ENCODE assay signal across 23 mouse cellular contexts in genomic region chr5:57821099-57821498, GRCm38 (mm10).
DNase-seq lines count a peak whose midpoint lies in the region; ATAC-seq lines count a peak whose summit lies in the region.
"Had no signal": no experiment of that assay in that cellular context is flagged by ENCODE, and none has a peak within 500 bp of the region (broad histone marks: within the 10 kb centered on the region; RNA-seq: fewer than 3 reads in every experiment).

No protein-coding gene starts in this region.

- peaks cover 9% of the 10 kb centered on the region for H3K4me1 ChIP-seq in hindbrain, embryonic 15.5 days (replicated peaks)
- H3K4me1 ChIP-seq in hindbrain, embryonic 14.5 days (replicated peaks; ENCODE audit: control insufficient read depth, insufficient read depth, low read length): peaks cover 8% of the 10 kb centered on the region; the same call in 1 of the 2 replicates
- H3K4me1 ChIP-seq: forebrain, embryonic 12.5 days had no signal

- no peak overlapping the region for H3K4me3 ChIP-seq in hindbrain, embryonic 15.5 days
- H3K4me3 ChIP-seq in hindbrain, embryonic 14.5 days (replicated peaks; ENCODE audit: low read length): no peak overlapping the region
- H3K4me3 ChIP-seq: embryonic facial prominence, embryonic 13.5 days; forebrain, embryonic 12.5 days; gastrocnemius, adult 2 months; heart, embryonic 13.5 days had no signal

- 0 out of 2 replicates have a peak overlapping the region, but pooled peaks have one; percentile 34 for H3K27ac ChIP-seq in hindbrain, embryonic 15.5 days (replicated peaks)
- H3K27ac ChIP-seq in hindbrain, embryonic 14.5 days: no peak overlapping the region
- H3K27ac ChIP-seq: embryonic facial prominence, embryonic 13.5 days; forebrain, embryonic 12.5 days; gastrocnemius, adult 2 months; heart, embryonic 13.5 days had no signal

- H3K36me3 ChIP-seq in hindbrain, embryonic 15.5 days: no peaks in the 10 kb centered on the region
- H3K36me3 ChIP-seq in hindbrain, embryonic 14.5 days (replicated peaks; ENCODE audit: control insufficient read depth, insufficient read depth): no peaks in the 10 kb centered on the region
- H3K36me3 ChIP-seq: embryonic facial prominence, embryonic 13.5 days; forebrain, embryonic 12.5 days; G1E; heart, embryonic 13.5 days had no signal

- 79% methylated on average over 8 of the region's 8 CpGs for WGBS in hindbrain, embryonic 15.5 days
- 78% methylated on average over 8 of the region's 8 CpGs for WGBS in hindbrain, embryonic 14.5 days

- H3K4me2 ChIP-seq in hindbrain, embryonic 15.5 days: no peak overlapping the region
- H3K4me2 ChIP-seq in hindbrain, embryonic 14.5 days (replicated peaks): no peak overlapping the region
- H3K4me2 ChIP-seq: embryonic facial prominence, embryonic 13.5 days; forebrain, embryonic 12.5 days; heart, embryonic 13.5 days had no signal

- H3K9me3 ChIP-seq in hindbrain, embryonic 15.5 days: no peaks in the 10 kb centered on the region
- H3K9me3 ChIP-seq in hindbrain, embryonic 14.5 days (ENCODE audit: control insufficient read depth, low read length): no peaks in the 10 kb centered on the region
- H3K9me3 ChIP-seq: embryonic facial prominence, embryonic 13.5 days; forebrain, embryonic 12.5 days; G1E; heart, embryonic 13.5 days had no signal

- H3K9ac ChIP-seq in hindbrain, embryonic 15.5 days: no peak overlapping the region
- no peak overlapping the region for H3K9ac ChIP-seq in hindbrain, embryonic 14.5 days
- H3K9ac ChIP-seq: embryonic facial prominence, embryonic 13.5 days; forebrain, embryonic 12.5 days; heart, embryonic 13.5 days had no signal

- no peaks in the 10 kb centered on the region for H3K27me3 ChIP-seq in hindbrain, embryonic 15.5 days
- H3K27me3 ChIP-seq in hindbrain, embryonic 14.5 days (ENCODE audit: control insufficient read depth, insufficient read depth, low read length): no peaks in the 10 kb centered on the region
- H3K27me3 ChIP-seq: embryonic facial prominence, embryonic 13.5 days; forebrain, embryonic 12.5 days; heart, embryonic 13.5 days had no signal

- DNase-seq in frontal cortex, postnatal 10 days (ENCODE audit: low spot score in 2 of 2): no peak
- DNase-seq in hindbrain, embryonic 14.5 days (ENCODE audit: low spot score): no peak
- peak; percentile 12 for DNase-seq in brain, adult 2 months (ENCODE audit: low read depth, low spot score)
- DNase-seq in retina, postnatal 1 day: peak; percentile 54
- DNase-seq in cerebellum, adult 11 months: no peak
- DNase-seq: adrenal gland, adult 8-10 months; B cell, adult 2 months; cerebellum, adult 18-20 months; cerebellum, adult 9-11 months; cerebellum, postnatal 36 days; gastrocnemius, adult 2 months; gastrocnemius, postnatal 36 days; heart, adult 11 months; heart, postnatal 10 days; kidney, adult 11 months had no signal

- peak; percentile 18 for ATAC-seq in frontal cortex, adult (ENCODE audit: low TSS enrichment)
- ATAC-seq in hindbrain, embryonic 15.5 days (ENCODE audit: low FRiP score, low read depth): no peak
- ATAC-seq in hindbrain, embryonic 14.5 days (ENCODE audit: low FRiP score): no peak
- ATAC-seq: CD4-positive, CD25-positive, alpha-beta regulatory T cell, adult 4 months; forebrain, embryonic 16.5 days had no signal

Comparison
In these comparisons a context has a peak if more than half of its experiments do, and no peak if none do; other contexts are left out.
1. DNase-seq: peak in brain, adult 2 months (single experiment) and retina, postnatal 1 day (single experiment); none in frontal cortex, postnatal 10 days (0 of 2), hindbrain, embryonic 14.5 days (single experiment) and cerebellum, adult 11 months (single experiment).